Mouse (Mus musculus): Measurements from ENCODE around the gene Krtap4-2.

The Krtap4-2 gene

GRCm38 (mm10) chr11:99585096-99585495 lies 49.8 kb downstream of the Krtap4-2 start:
- no peak for DNase-seq (ENCODE audit: low read depth)
